Mouse (Mus musculus) olfactory bulb, adult 2 months (tissue): ENCODE data around the gene Olfr1168. TPM values are rescaled to one million over a fixed set of nuclear protein-coding genes. Genes with fewer than 3 reads are reported as not detected.
"Not testable (repeated sequence)": the region's sequence is repeated elsewhere in the genome, so short reads cannot be mapped to it uniquely, and the experiment has no call there.

Experiments used
- H3K27ac ChIP-seq: fragments of 200-500 bp; 2 replicates; pipeline ENCODE4 v1.5.1; 2012; ENCODE audit warnings: low read depth, low read length; ENCODE audit not compliant: insufficient read depth
- H3K4me1 ChIP-seq: fragments of 200-500 bp; 2 replicates; pipeline ENCODE4 v1.6.1; 2012; ENCODE audit warnings: low read length; ENCODE audit not compliant: control insufficient read depth, insufficient read depth
- H3K4me3 ChIP-seq: fragments of 200-500 bp; 2 replicates; pipeline ENCODE4 v1.5.1; 2012; ENCODE audit warnings: mild to moderate bottlenecking, low read depth, low read length, moderate library complexity; ENCODE audit not compliant: insufficient read depth
- CTCF ChIP-seq: fragments of 200-500 bp; IDR thresholded peaks from 2 replicates; pipeline ENCODE4 v1.5.1; 2012; ENCODE audit warnings: low read depth, mild to moderate bottlenecking, low read length, moderate library complexity; ENCODE audit not compliant: insufficient read depth
- POLR2A ChIP-seq: fragments of 200-500 bp; IDR thresholded peaks from 2 replicates; pipeline ENCODE4 v1.6.1; 2012; ENCODE audit warnings: mild to moderate bottlenecking, low read depth, low read length, moderate library complexity; ENCODE audit not compliant: insufficient read depth
- WGBS: fragments of 180-500 bp; shearing (Covaris S2); methylation state at CpG from one replicate; pipeline ENCODE4 v1.1.7; 2018; 5-methylcytosine and 5-hydroxymethylcytosine counted together
- polyA plus RNA-seq: library from polyadenylated mRNA; stranded (reverse); fragments of >200 nt; gene quantifications from 2 replicates; pipeline ENCODE4 v1.2.4, GENCODE M21; 2012; ENCODE audit warnings: low replicate concordance; ENCODE audit not compliant: missing spikeins, insufficient read depth, insufficient read length

Gene Olfr1168
- not detected in 2 replicates for polyA plus RNA-seq

DNA sequence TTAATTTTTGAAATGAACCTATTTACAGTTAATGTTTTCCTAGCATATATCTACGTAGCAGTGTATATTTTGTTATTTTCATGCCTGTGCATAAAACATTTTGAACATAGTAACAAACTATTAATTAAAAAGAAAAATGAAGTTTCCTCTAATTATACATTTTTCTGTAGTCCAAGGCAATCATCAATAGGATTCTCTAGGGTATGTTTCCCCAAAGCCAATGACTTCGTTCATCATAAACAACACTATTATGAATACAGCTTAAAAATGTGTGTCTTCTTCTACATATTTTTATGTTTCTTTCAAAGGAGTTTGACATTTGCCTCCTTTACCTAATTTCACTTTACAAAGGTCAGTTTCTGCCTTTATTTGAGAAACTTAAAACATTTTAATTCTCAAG, at the start of gene Olfr1168:
TSS of gene Olfr1168 (plus strand) at position 301 of the 400 bp plus-strand sequence.
- Histone ChIP-seq H3K4me3 (no peak within 1 kb of the TSS), H3K4me1 (no peaks in the 10 kb centered on the region), H3K27ac (no peak within 1 kb of the TSS)
- TF ChIP-seq POLR2A (no peak), CTCF (no peak)
- 83% methylated on average over 2 of the region's 2 CpGs for WGBS

DNA sequence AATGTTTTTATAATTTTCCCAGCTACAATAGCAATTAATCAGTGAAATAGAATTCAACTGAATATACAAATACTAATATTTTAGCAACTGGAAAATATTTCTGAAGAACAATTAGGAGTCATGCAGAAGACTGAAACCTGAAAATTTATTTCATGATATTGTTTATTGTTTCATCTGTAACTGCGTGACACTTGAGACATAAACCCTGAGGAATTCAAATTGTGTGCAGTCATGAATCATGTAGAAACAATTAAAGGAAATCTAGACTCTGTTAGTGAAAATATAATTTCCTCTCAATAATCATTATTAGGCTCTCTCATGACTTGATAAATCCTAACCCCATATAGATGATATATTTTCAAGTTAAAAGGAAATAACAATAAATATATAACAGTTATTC, 26.6 kb upstream of the Olfr1168 start, which contains the start of gene Olfr1167:
TSS of gene Olfr1167 (minus strand) at position 101 of the 400 bp plus-strand sequence.
- WGBS, result 90% methylated on average over 1 of the region's 1 CpGs

DNA sequence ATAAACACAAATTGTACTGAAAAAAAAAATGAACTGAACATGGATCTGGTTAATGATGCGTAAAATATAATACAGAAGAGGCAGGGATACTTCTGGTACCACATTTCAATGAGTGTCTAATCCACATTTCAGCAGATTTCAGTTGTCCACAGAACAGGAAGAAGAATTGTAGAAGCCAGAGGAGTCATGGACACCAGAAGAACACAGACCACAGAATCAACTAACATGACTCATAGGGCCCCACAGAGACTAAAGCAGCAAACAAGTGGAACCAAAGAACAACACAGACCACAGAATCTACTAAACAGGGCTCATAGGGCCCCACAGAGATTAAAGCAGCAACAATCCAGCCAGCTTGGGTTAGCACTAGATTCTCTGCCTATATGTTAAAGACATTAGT, 39.1 kb downstream of the Olfr1168 start:
- no peaks in the 10 kb centered on the region for H3K4me1 ChIP-seq
- no peak overlapping the region for H3K27ac ChIP-seq
- no peak overlapping the region for H3K4me3 ChIP-seq
- TF ChIP-seq CTCF, result no peak
- TF ChIP-seq POLR2A, result no peak
- 96% methylated on average over 1 of the region's 1 CpGs for WGBS

More for the DNA sequence above, 26.6 kb upstream of the Olfr1168 start, which contains the start of gene Olfr1167:
- not testable (repeated sequence) for H3K27ac ChIP-seq, H3K4me3 ChIP-seq, H3K4me1 ChIP-seq

DNA sequence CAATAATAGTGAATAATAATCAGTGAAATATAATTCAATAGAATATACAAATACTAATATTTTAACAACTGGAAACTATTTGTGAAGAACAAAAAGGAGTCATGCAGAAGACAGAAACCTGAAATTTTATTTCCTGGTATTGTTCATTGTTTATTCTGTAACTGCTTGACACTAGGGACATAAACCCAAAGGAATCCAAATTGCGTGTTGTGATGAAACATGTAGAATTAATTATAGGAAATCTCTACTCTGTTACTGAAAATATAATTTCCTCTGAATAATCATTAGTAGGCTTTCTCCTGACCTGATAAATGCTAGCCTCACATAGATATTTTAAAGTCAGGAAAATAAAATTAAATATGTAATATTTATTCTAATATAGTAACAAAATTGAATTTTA, 46.6 kb downstream of the Olfr1168 start, which contains the start of gene Olfr1170:
TSS of gene Olfr1170 (minus strand) at position 101 of the 400 bp plus-strand sequence.
- H3K27ac ChIP-seq, result no peak within 1 kb of the TSS
- 83% methylated on average over 1 of the region's 1 CpGs for WGBS
- no peak for TF ChIP-seq CTCF
- TF ChIP-seq POLR2A, result no peak
- H3K4me3 ChIP-seq, result no peak within 1 kb of the TSS
- H3K4me1 ChIP-seq, result no peaks in the 10 kb centered on the region

Other genes starting within 250 kb of the Olfr1168 start
- not detected in 2 replicates for gene Olfr1155, start 236.7 kb upstream of the Olfr1168 start, polyA plus RNA-seq
- not detected in 2 replicates for gene Olfr1156, start 228.8 kb upstream of the Olfr1168 start, polyA plus RNA-seq
- not detected in 2 replicates for gene Olfr1157, start 213.6 kb upstream of the Olfr1168 start, polyA plus RNA-seq
- gene Olfr74, start 207.2 kb upstream of the Olfr1168 start, polyA plus RNA-seq, result not detected in 2 replicates
- gene Olfr1158, start 191.8 kb upstream of the Olfr1168 start, polyA plus RNA-seq, result not detected in 2 replicates
- gene Olfr1160, start 173.6 kb upstream of the Olfr1168 start, polyA plus RNA-seq, result not detected in 2 replicates
- not detected in 2 replicates for gene Olfr1161, start 159.1 kb upstream of the Olfr1168 start, polyA plus RNA-seq
- gene Olfr73, start 144.2 kb upstream of the Olfr1168 start, polyA plus RNA-seq, result not detected in 2 replicates
- not detected in 2 replicates for gene Olfr1162, start 130.8 kb upstream of the Olfr1168 start, polyA plus RNA-seq
- gene Olfr1163, start 110.0 kb upstream of the Olfr1168 start, polyA plus RNA-seq, result not detected in 2 replicates
- not detected in 2 replicates for gene Olfr1164, start 87.9 kb upstream of the Olfr1168 start, polyA plus RNA-seq
- gene Olfr1166, start 53.6 kb upstream of the Olfr1168 start, polyA plus RNA-seq, result not detected in 2 replicates
- not detected in 2 replicates for gene Olfr1167, start 26.7 kb upstream of the Olfr1168 start, polyA plus RNA-seq
- not detected in 2 replicates for gene Olfr1170, start 46.5 kb downstream of the Olfr1168 start, polyA plus RNA-seq
- not detected in 2 replicates for gene Olfr1173, start 98.0 kb downstream of the Olfr1168 start, polyA plus RNA-seq
- gene Olfr1174-ps, start 133.3 kb downstream of the Olfr1168 start, polyA plus RNA-seq, result not detected in 2 replicates
- not detected in 2 replicates for gene Olfr1175-ps, start 145.3 kb downstream of the Olfr1168 start, polyA plus RNA-seq
- gene Olfr1176, start 154.8 kb downstream of the Olfr1168 start, polyA plus RNA-seq, result not detected in 2 replicates
- gene Olfr1177-ps, start 164.6 kb downstream of the Olfr1168 start, polyA plus RNA-seq, result not detected in 2 replicates
- gene Olfr1178, start 205.2 kb downstream of the Olfr1168 start, polyA plus RNA-seq, result not detected in 2 replicates
- gene Olfr1179, start 224.6 kb downstream of the Olfr1168 start, polyA plus RNA-seq, result not detected in 2 replicates
- not detected in 2 replicates for gene Olfr1180, start 237.3 kb downstream of the Olfr1168 start, polyA plus RNA-seq
- not detected in 2 replicates for gene Olfr1181, start 244.3 kb downstream of the Olfr1168 start, polyA plus RNA-seq